Mouse (Mus musculus) spleen, postnatal 4 days (tissue): Measurements from ENCODE around the gene Btc.

Experiments
- DNase-seq, 2 experiments: peaks; one replicate each; pipeline ENCODE4 v3.0.0; 2022; ENCODE audit warnings: low spot score in 2 of 2

Gene Btc

GRCm38 (mm10) chr5:91321840-91322239 lies 81.0 kb downstream of the Btc start:
- DNase-seq, result no peak

DNA sequence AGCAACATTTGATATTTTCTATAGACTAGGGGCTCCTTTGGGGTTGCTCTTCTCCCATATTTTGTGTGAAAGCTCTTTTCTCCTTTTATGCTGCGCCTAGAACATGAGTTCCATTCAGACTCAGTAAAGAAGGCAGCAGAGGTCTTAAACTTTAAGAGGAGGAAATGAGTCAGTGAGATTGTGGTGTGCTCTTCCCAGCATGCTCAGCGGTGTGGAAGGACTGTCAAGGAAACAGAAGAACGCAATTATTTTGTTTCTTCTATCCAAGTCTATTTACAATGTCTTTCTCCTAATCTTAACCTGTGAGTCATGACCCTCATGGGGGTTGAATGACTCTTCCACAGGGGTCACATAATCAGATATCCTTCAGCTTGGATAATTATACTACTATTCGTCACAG lies 82.4 kb downstream of the Btc start:
- no peak for DNase-seq

DNA sequence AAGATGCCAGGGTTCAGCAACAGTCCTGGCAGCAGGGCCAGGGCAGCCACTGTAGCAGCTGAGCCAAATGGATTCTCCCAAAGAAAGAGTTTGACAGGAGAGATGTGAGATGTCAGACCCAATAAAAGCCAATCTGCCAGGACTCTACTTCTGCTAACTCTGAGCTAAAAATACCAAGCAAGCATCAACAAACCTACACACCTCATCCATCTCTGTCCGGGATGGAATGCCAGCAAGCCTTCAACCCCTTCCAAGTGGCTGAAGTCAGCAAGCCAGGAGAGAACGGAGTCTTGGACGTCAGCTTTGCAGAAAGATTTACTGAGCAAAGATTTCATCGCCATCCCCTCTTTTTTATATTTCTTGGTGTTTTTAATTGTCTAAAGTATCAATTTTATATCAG lies 88.8 kb downstream of the Btc start:
- DNase-seq, result no peak

DNA sequence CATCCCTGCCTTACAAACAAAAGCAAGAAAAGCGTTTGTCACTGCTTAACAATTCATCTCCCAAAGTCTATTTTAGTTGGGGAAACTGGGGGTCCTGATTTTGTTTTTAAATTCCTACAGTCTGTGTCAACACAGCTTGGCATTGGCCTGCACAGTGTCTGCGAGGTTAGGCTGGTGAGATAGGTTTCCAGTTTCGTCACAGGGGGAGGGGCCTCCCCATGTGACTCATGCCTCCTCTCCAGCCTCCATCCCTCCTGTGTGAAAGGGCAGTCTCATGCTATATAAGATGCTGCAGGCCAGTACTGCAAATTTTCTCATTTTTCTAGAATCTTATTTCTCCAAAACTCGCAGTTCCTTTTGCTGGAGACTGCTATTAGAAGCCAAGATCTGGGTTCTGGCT lies 91.0 kb downstream of the Btc start:
- no peak for DNase-seq

DNA sequence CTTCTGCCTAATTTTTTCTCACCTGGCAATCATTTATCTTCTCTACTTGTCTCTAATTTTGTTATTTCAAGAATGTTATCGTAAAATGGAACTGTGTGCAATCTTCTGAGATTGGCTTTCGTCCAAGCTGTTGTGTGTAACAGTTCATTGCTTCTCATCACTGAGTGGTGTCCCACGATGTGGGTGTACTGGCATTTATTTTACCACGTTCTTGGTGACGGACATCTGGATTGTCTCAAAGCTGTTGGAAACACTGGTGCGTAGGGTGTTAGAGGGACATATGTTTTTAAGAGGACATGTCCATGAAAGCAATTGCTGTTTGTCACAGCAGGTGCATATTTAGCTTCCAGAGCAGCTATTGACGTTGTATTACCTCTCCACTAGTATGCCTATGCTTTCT lies 94.2 kb downstream of the Btc start:
- no peak for DNase-seq

- DNase-seq, result no peak
Measured at GRCm38 (mm10) chr5:91307907-91308306, 94.9 kb downstream of the Btc start.
